In the genomic region with DNA sequence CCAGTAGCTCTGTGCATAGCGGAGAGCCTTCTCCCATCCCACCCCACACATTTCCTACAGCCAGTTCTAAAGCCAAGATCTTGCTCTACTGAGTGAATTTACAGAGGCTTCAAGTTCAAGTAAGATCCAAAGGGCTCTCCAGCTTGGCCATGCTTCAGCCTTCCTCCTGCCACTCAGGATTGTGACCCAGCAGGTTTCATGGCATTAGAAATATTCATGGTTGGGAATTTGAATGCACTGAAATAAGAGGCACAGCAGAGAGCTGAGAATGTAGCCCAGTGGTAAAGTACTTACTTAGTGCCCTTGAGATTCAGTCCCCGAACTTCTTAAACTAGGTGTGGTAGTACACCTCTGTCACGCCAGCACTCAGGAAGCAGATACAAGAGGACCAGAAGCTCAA, we compare ENCODE assay signal across 16 mouse cellular contexts.
"Had no signal": no experiment of that assay in that cellular context is flagged by ENCODE, and none has a peak within 500 bp of the region (broad histone marks: within the 10 kb centered on the region; RNA-seq: fewer than 3 reads in every experiment).

No protein-coding gene starts in this region.

- H3K4me2 ChIP-seq: liver, embryonic 13.5 days; midbrain, embryonic 13.5 days; neural tube, embryonic 13.5 days had no signal

- H3K9ac ChIP-seq: liver, embryonic 13.5 days; midbrain, embryonic 13.5 days; neural tube, embryonic 13.5 days had no signal

- H3K27ac ChIP-seq: liver, embryonic 13.5 days; macrophage; midbrain, embryonic 13.5 days; neural tube, embryonic 13.5 days; stomach, postnatal 0 days had no signal

- H3K9me3 ChIP-seq: liver, embryonic 13.5 days; midbrain, embryonic 13.5 days; neural tube, embryonic 13.5 days had no signal

- ATAC-seq: inflammation-experienced regulatory T-cells, adult 6 months; intestine, embryonic 16.5 days; midbrain, embryonic 13.5 days; midbrain, embryonic 16.5 days had no signal

- H3K4me1 ChIP-seq: liver, embryonic 13.5 days; midbrain, embryonic 13.5 days; neural tube, embryonic 13.5 days had no signal

- DNase-seq: kidney, adult 18-20 months; kidney, adult 9 months; kidney, postnatal 14 days; kidney, postnatal 4 days; liver, embryonic 13.5 days; thymus, adult 2 months; thymus, postnatal 14 days; thymus, postnatal 4 days had no signal

- H3K36me3 ChIP-seq: liver, embryonic 13.5 days; midbrain, embryonic 13.5 days; neural tube, embryonic 13.5 days had no signal

- H3K4me3 ChIP-seq: liver, embryonic 13.5 days; midbrain, embryonic 13.5 days; myocyte; neural tube, embryonic 13.5 days had no signal

- H3K27me3 ChIP-seq: liver, embryonic 13.5 days; midbrain, embryonic 13.5 days; neural tube, embryonic 13.5 days had no signal
